Mouse (Mus musculus) thymus, postnatal 36 days (tissue): Measurements from ENCODE around the gene Prdm13.

Experiments used
- DNase-seq, 2 experiments: peaks; one replicate each; pipeline ENCODE4 v3.0.0; 2022; ENCODE audit warnings: mixed read lengths in 2 of 2

Gene Prdm13

GRCm38 (mm10) chr4:21678101-21678974 lies 7.4 kb downstream of the Prdm13 start:
- DNase-seq: no peak

- DNase-seq: no peak
Measured at GRCm38 (mm10) chr4:21674691-21675090, 11.1 kb downstream of the Prdm13 start.

GRCm38 (mm10) chr4:21674042-21674441 lies 11.7 kb downstream of the Prdm13 start:
- DNase-seq: no peak

- no peak for DNase-seq
Measured at GRCm38 (mm10) chr4:21665961-21666360, 19.8 kb downstream of the Prdm13 start.

- DNase-seq: no peak
Measured at GRCm38 (mm10) chr4:21658184-21658583, 27.6 kb downstream of the Prdm13 start.

- no peak for DNase-seq
Measured at GRCm38 (mm10) chr4:21629275-21629583, 56.5 kb downstream of the Prdm13 start.

- no peak for DNase-seq
Measured at GRCm38 (mm10) chr4:21628367-21629274, 57.1 kb downstream of the Prdm13 start.
